Mouse (Mus musculus): ENCODE results near the gene Sec14l3. TPM values are rescaled to one million over a fixed set of nuclear protein-coding genes. Genes with fewer than 3 reads are reported as not detected.

Sec14l3 gene
- polyA plus RNA-seq, 1 experiment, result not detected

DNA sequence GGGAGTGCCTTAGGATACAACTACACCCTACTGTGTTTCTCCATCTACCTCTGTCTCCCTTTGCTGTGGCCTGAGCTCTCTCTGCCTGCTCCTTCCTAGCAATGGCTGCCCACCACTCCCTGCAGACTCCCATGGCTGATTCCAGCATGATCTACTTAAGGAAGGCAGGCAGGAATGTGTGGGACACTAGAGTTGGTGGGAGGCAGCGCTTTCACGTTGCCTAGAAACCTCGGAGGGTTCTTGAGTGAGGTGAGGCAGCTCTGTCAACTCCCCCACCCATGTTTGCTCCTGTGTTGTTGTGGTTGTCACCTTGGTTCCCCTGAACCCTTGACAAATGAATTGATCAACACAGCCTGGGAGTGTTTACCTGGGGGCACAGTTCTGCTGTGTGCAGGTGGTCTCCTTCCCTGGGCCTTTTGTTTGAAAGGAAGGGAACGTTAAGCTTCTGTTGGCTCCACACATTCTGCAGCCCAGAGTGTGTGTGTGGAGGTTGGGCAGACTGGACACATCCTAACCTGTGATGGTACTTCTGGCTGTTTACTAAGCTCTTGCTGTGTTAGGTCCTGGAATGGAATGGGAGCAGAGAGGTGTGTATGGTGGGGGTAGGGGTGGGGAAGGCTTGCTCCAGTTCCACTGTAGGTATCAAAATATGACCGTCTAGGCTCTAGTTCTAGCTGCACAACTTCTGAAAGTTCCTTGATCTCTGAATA is 3.6 kb upstream of the Sec14l3 start:
- DNase-seq (ENCODE audit: low spot score), result no peak

DNA sequence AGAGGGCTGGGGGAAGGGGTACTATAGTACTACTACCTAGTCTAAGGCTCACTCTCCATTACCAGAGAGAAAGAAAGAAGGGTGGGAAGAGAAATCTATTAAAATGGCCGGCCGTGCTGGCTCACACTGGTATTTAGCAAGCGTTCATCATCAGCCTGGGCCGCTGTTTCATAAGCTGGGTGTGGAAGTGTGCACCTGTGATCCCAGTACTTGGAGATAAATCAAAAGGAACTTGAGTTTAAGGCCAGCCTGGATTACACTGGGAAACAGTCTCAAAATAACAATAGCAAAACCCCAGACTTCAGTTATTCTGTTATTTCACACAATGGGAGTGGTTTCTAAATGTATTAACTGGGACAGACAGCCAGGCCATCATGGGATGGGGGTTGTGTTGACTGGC is 2.1 kb upstream of the Sec14l3 start:
- no peak for DNase-seq (ENCODE audit: low spot score)

GRCm38 (mm10) chr11:4062981-4063380 is 1.7 kb upstream of the Sec14l3 start:
- no peak for DNase-seq (ENCODE audit: low spot score)

DNA sequence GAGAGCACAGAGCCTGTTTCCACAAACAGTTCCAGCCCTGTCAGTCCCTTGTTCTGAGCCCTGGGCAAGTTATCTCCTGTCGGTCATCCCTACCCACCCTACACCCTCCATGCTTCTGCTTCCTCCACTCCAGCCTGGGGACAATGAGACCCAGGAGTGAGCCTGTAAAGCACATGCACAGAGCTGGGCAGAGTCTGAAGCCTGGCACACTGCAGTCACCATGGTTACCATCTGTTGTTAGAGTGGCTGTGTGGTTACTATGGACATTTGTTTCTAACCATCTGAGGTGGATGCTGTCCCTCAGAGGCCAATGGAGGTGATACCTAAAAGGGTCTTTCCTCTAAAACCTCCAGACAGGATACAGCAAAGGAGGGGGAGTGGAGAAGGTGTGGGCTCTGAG is 5.0 kb downstream of the Sec14l3 start:
- no peak for DNase-seq (ENCODE audit: low spot score)

DNA sequence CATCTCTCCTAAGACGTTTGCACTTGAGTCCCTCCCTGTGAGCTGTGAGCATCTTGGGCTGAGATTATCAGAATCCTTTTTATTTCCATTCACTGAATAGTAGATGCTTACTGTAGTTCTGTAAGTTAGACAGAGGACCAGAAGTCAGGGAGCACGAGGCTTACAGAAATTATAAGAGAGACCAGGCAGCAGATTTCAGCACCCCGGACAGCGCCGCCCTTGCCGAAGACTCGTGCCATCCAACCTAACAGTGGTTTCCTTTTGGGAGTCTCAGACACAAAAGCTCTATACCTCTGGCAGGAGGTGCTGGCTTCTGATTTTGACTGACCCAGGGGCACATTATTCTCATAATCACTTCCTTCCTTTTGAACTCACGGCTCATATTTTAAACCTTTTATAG is 12.0 kb downstream of the Sec14l3 start:
- DNase-seq (ENCODE audit: low spot score), result no peak

DNA sequence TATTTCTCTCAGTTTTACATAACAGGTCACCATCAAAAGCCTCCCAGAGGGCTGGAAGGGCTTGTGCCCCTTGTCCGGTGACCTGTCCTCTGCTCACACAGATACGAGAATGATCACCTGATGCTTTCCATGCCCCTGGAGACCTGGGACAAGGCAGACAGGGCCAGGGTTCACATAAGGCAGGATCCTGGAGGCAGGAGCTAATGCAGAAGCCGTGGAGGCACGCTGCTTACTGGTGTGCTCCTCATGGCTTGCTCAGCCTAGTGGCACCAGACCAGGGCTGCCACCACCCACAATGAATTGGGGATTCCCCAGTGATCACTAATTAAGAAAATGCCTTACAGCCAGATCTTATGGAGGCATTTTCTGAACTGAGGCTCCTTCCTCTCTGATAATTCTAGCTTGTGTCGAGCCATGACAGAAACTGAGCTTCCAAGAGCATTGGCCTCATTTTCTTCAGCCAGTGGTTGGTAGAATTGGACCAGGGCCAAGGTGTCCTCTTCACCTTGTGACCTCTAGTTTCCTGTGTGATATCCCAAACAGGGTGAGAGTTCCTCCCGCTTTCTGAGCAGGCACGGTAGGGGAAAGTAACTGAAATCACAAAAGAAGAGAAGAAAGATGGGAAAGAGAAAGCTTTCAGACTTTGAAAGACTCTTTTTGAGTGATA is 13.8 kb downstream of the Sec14l3 start:
- DNase-seq (ENCODE audit: low spot score), result no peak

DNA sequence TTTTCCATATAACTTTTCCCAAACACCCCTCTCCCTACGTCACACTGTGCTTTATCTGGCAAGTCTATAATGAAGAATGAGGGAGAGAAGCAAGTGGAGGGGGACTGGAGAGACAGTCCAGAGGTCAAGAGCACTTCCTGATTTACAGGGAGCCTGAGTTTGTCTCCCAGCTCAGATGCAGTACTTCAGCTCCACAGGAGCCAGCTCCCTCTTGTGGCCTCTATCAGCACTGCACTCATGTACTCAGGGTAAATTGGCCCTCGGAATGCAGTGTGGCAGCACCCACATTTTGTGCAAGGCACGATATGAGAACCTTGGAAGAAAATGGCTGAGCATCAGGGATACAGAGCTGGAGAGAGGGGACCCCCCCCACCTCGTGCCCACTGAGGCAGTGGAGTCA is 15.6 kb downstream of the Sec14l3 start:
- no peak for DNase-seq (ENCODE audit: low spot score)

DNA sequence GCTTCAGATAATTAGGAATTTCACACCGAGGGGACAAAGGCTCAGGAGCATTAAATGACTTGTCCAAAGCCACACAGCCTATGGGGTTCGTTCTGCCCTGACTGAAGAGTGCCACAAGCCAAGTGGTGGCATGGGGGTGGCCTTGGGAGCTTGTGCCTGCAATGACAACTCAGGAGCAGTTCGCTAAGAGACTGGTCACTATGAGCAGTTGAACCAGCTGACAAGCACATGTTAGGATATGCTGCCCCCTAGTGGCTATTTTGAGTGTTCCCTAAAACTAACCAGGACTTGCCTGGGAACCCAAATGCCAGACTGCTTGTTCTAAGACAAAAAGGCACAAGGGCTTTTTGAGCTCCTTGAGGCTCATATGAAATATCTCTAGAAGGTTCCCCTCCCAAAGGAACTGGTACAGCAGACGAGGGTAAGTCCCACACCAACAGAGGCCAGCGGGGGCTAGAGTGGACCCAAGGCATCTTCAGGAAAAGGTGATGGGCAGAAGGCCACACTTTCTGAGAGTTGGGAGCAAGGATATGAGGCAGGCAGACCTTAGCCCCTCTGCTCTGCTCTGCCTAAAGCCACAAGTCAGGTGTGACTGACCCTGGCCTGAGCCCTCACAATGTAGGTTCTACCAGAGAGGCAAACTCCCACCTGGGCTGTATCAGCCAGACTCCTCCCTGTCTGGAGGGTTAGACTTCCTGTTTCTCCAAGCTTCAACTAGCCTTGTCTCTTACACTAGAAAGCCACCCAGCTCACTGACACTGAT is 18.9 kb downstream of the Sec14l3 start:
- no peak for DNase-seq (ENCODE audit: low spot score)

DNA sequence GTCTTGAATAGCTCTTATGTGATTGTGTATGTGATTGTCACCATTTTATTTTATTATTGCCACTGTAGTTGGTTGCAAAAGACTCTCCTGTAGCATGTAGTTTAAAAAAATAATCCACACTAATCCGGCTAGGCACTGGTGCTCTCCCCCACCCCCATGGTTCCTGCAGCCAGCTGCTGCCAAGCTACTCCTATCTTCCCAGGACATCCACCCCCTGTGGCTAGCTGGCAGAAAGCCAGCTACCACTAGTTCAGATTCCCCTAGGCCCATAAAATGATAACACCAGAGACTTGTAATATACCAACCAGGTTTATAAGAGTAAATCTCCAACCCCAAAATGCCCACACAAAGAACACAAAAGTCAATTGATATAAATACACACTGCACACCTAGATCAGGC is 21.6 kb downstream of the Sec14l3 start:
- no peak for DNase-seq (ENCODE audit: low spot score)

DNA sequence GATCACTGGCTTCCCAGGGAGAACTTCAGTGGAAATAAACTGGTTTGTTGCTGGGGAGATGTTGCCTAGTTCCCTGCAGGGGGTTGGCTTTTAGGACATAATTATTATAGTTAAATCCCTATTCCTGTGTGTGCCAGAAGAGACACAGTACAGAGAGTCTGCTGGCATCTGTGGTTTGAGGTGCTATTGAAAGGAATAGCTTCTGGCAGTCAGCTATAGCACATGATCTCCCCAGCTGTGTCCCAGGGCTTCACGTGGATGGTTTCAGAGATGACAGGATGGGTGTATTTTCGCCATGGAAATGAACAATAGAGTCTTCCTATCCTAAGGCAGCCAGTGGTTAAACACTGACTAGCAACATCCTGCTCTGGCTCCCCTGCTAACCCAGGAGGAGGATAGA is 22.6 kb downstream of the Sec14l3 start:
- no peak for DNase-seq (ENCODE audit: low spot score)

- no peak for DNase-seq (ENCODE audit: low spot score)
These were observed 29.1 kb downstream of the Sec14l3 start for GRCm38 (mm10) chr11:4093459-4094377.

DNA sequence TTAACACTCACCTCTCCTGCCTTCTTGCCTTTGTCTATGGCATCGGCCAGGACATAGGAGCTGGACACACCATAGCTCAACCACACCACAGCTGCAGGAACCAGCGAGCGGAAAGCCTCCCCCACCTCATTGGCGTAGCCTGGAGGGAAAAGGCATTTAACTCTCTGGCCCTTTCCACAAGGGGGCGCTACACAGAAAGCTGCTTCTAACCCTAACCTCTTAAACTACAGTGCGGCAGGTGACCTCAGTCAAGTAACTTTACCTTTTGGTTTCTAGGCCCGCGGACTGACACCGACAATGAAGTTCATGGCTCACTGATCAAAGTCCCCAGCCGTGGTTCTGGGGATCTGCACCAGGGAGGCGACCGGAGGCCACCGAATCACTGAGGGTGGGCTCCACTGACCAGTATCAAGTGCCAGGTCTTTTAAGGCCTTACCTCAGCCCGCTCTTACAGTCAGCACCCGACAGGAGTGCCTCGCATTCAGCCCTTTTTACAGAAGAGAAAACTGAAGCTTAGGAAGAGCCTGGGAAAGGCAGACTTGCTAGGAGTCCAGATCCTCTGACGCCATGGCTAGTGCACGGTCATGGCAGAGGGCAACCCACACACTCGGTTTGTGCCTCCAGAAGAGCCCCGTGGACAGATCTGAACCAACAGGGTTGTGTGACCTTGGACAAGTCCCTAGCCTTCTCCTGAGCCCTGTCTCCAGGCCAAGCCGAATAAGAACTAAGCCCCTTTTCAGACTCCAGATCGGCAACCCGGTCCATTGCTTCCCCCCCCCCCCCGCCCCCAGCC is 29.9 kb downstream of the Sec14l3 start:
- no peak for DNase-seq (ENCODE audit: low spot score)

DNA sequence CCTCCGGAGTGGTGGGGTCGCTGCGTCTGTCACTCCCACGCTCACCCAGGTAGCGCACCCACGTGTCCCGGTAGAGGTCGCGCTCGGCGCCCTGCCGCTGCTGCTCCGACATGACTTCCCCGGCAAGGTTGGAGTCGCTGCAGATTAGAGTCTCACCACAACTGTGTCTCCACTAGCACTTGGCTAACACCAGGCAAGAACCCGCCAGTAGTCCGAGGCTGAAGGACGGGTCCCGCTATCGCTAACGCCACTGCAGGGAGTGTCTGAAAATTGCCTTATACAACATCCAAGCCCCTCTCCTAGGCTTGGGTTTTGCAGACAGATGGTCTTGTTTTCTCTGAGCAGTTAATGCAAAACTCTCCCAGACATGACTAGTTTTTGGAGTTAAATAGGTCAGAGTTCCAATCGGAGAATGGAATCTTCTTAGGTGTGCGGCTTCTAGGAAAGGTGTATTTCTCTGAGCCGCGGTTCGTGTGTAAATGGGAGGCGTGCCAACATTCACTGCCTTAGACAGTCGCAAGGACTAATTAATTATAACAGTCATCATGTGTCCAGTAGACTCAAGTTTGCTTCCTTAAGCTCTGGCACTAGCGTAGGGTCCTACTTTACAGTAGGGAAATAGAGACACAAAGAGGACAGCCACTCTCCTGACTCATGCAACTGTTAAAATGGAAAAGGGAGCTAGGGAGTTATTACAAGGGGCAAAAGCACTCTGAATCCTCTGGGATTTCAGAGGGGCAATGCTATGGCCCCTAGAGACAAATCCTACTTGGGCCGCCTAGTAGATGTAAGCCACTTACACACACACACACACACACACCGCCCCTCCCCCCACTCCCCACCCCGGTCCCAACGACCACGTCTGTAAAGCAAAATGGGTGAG is 30.8 kb downstream of the Sec14l3 start, which contains the start of gene Mtfp1:
Gene Mtfp1 (minus strand): TSS at position 275 of the 883 bp plus-strand sequence.
- peak; percentile 47 for DNase-seq (ENCODE audit: low spot score)

GRCm38 (mm10) chr11:4096054-4096984 is 31.7 kb downstream of the Sec14l3 start:
- DNase-seq (ENCODE audit: low spot score), result peak; percentile 89

DNA sequence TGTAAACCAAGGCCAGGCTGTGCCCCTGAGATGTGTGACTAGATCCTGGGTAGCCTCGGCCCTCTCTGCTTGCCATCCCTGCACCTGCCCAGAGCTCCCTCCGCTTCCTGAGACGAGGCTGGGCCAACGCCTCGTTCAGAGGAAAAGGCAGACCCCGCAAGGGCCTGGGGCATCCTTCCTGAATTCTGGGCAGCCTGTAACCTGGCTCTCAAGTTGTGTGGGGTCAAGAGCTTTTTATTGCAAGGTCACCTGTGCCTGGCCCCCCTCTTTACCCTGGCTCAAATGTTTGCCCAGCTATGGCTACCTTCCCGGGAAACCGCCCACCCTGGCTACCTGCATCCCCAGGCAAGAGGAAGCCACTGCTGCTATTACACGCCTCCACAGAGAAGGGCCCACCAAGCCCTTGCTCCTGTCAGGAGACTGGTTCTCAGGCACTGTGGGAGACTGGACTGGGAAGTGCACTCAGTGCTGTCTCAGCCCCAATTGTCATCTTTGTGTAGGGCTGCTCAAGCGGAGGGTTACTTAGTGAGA is 32.5 kb downstream of the Sec14l3 start:
- DNase-seq (ENCODE audit: low spot score), result no peak

DNA sequence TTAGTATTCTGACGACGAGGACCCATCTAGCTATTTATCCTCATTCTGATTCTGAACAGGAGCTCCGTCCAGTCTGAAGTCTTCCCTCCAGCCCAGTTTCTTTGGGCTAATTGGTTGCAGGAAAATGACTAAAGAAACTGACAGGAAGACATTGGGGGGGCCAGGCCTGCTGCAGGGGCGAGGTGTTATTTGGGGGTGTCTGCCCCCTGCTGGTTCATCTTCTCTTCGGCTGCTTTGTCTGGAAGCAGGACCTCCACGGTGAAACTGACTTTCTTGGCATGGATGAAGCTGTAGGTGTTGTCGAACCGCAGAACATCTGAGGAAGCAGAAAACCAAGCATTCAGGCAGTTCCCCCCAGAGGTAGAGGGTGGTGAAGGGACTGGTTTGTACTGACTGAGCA is 33.5 kb downstream of the Sec14l3 start:
- no peak for DNase-seq (ENCODE audit: low spot score)

- no peak for DNase-seq (ENCODE audit: low spot score)
These were observed 34.2 kb downstream of the Sec14l3 start for GRCm38 (mm10) chr11:4098816-4099215.

DNA sequence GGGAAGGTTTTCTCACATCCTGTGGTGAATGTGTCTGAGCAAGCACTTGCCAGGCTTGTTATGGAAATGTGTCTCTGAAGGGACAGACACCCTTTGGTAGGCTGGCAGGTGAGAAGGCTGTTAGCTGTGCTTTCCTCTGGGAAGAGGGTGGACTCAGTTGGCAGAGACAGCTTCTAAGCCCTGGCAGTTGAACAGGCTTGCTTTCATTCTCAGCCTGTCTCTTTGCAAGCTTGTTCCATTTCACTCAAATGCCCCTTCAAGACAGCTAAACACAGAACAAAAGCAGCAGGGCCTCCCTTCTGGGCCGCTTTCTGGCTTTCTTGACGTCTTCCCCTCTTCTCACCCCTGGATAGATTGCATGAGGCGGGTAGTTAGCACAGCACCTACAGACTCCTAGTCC is 34.8 kb downstream of the Sec14l3 start:
- no peak for DNase-seq (ENCODE audit: low spot score)
